Mouse (Mus musculus) right cerebral cortex, adult 2 months (tissue): ENCODE data around the gene P2ry6.
A peak's percentile ranks its signal among the peaks of the same experiment; 100 is the strongest.

Source experiments
- DNase-seq, 2 experiments: peaks; one replicate each; pipeline ENCODE4 v3.0.0; 2021 to 2022; ENCODE audit warnings: low spot score in 2 of 2

Gene P2ry6

GRCm38 (mm10) chr7:100942789-100943615 is 31.4 kb downstream of the P2ry6 start:
- peak; percentile 66 to 69 for DNase-seq

- no peak for DNase-seq
Observed at GRCm38 (mm10) chr7:100941169-100941568, 33.3 kb downstream of the P2ry6 start.

- no peak for DNase-seq
Observed at GRCm38 (mm10) chr7:100938106-100938505, 36.3 kb downstream of the P2ry6 start.

- DNase-seq, result no peak
Observed at GRCm38 (mm10) chr7:100937481-100937880, 37.0 kb downstream of the P2ry6 start.

GRCm38 (mm10) chr7:100933520-100933919 is 40.9 kb downstream of the P2ry6 start:
- no peak for DNase-seq

- peak; percentile 74 to 78 for DNase-seq
Observed at GRCm38 (mm10) chr7:100932481-100933007, 41.9 kb downstream of the P2ry6 start.

- peak in 1 of 2 experiments; percentile 26 for DNase-seq
Observed at GRCm38 (mm10) chr7:100931926-100932480, 42.4 kb downstream of the P2ry6 start, which contains the start of gene Arhgef17. Arhgef17 (minus strand) TSS chr7:100932107.

- no peak for DNase-seq
Observed at GRCm38 (mm10) chr7:100931316-100931925, 43.0 kb downstream of the P2ry6 start.

DNA sequence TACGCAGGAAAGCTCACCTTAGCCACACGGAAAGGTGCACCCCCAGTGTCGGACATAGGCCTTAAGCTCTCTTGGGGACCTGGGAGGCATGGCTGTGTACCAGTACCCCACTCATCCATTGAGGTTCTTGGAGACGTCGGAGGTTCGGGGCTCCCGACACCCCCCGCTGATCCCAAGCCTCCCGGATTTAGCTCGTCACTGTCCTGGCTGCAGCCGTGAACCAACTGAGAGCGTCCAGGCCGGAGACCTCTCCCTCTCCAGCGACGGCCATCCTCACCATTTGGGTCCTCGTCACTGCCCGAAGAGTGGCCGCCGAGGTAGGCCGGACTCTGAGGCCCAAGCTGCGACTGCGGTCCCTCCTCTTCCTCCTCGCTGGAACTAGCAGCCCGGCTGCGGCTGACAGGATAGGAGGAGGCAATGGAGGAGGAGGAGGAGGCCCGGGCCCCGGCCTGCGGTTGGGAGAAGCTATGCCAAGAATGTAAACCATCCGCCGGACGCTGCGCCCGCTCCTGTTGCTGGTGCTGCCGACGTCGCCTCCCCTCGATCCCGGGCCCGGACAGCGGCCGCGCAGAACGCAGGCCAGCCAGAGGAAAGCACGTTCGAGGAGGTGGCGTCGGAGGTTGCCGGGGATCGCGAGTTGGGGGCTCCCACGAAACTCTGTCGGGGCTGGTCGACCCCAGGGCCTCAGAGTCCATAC is 43.7 kb downstream of the P2ry6 start:
- DNase-seq, result no peak

DNA sequence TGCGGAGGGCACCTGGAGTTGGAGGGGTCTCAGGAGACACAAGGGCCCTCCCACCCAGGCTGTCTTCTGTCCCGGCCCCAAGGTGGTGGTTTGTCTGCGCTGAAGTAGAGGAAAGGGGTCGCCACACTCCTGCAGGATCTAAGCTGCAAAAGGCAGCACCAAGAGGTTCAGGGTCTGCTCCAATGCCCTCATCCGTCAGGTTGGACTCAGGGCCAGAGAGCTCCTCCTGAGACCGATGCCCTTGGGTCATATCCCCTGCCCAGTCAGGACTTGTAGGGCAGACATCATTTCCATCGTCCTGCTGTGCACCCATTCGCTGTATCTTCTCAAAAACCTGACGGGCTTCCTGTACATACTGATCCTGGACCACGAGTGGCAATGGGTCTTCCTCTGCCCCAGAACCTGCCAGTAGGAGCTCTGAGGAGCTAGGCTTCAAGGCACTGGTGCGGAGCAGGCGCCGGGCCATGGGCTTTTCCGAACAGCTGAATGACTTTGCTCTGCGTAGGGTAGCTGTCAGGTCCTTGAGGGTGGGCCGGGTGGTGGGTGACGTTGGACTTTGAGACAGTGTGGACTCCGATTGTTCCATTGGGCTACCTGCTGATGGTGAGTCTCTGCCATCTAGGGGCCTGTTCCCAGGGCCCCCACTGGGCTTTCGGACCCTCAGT is 44.7 kb downstream of the P2ry6 start:
- DNase-seq, result no peak

DNA sequence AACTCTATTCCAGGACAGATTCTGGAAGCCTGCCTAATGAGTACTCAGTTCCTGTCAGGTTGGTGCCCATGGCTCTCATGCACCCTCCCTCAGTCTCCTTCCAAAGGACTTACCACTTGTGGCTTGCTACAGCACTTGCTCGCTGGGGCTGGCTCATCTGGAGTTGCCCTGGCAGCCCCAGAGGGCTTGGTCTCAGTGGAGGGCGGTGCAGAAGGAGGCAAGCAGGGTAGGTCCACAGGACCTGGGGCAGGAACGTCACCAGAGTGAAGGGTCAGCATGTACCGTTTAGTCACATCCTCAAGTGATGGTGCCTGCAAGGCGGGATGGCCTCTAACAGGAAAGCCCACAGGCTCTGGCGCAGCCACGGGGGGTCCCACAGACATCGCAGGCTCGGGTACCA is 46.0 kb downstream of the P2ry6 start:
- no peak for DNase-seq

GRCm38 (mm10) chr7:100927287-100928000 is 47.0 kb downstream of the P2ry6 start:
- no peak for DNase-seq

DNA sequence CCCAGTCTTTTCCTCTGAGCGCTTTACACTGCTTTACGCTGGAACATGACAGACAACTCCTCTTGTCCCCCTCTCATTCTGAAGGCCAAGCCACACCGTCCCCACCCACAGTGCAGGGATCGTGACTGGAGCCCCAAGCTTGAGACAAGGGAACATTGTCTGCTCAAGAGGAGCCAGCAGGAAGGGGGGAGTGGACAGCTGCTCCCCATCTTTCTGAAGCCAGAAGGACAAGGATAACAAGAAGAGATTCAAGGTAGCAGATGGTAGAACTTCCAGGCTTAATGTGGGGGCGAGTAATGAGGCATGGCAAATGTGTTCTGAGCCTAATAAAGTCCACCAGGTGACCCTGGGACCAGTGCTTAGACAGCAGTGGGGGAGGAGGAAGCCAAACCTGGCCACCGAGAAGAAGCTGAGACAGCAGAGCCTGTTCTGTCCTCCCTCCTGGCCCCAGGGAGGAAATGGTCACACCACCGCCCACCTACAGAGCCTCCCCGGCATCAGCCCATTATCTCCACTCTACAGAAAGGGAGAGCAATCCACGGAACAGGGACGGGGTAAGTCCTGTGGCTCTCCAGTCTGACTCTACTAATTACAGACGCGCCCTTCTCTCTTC is 48.0 kb downstream of the P2ry6 start:
- peak; percentile 58 to 68 for DNase-seq

- no peak for DNase-seq
Observed at GRCm38 (mm10) chr7:100924674-100925445, 49.6 kb downstream of the P2ry6 start.

- no peak for DNase-seq
Observed at GRCm38 (mm10) chr7:100924200-100924599, 50.2 kb downstream of the P2ry6 start.

GRCm38 (mm10) chr7:100922907-100923306 is 51.5 kb downstream of the P2ry6 start:
- no peak for DNase-seq

DNA sequence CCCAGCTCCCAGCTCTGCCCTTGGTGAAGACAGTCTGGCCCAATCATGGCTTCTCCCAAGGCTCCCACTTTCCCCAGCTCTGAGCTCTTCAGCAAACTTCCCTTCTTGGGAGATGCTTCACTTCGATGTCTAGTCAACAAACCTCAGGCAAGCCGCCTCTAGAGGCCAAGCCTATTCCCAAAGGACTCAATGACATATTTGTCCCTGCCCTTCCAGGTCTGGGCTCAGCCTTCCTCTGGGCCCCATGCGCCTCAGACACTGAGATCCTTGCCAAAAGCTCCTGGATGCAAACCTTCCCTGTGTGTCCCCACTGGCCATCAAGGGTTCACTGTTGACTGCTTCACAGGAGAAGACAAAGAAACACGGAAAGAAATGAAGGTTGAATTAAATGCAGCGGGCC is 53.2 kb downstream of the P2ry6 start:
- no peak for DNase-seq

- no peak for DNase-seq
Observed at GRCm38 (mm10) chr7:100919809-100920107, 54.7 kb downstream of the P2ry6 start.

DNA sequence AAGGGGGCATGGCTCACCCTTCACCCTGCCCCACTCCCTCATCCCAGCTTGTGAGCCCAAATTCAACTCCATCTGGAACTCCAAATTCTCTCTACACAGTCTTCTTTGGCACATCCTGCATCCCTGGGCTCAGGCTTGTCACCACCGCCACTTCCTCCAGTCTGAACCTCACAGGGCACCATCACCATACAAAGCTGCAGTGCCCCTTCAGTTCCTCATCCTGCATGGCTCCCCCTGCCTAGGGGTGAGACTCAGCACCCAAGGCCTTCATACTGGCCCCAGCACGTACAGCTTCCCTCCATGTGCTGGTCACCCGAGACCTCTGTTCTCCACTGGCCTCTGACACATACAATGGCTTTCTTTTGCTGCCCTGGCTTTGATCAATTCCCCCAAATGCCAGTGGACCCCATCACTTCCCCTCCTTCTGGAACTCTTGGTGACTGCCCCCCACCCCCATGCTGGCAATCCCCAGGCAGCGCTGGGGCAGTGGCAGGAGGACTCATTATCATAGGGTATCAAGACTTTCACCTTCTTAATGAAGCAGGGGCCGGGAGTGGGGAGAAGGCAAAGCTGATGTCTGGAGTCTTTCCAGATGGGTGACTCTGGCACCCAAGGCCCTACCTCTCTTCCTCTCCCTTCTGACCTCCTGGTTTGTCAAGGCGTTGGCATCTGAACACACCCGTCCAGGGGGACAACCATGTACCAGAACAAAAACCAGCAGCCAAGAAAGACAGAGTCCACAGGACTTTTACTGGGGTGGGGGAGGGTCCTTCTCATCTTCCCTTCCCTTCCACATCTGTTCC is 55.2 kb downstream of the P2ry6 start:
- DNase-seq, result no peak
